Mouse (Mus musculus) adrenal gland, adult 8-10 months (tissue): ENCODE measurements around the gene Pde4d. TPM values are rescaled to one million over a fixed set of nuclear protein-coding genes. Genes with fewer than 3 reads are reported as not detected.

Source experiments
- DNase-seq: peaks from one replicate; pipeline ENCODE4 v3.0.0; 2022
- total RNA-seq, 4 experiments: library from RNA; stranded (reverse); gene quantifications; 2 replicates each; pipeline ENCODE4 v1.2.4; 2022

The Pde4d gene
- total RNA-seq, 4 experiments from 2014 or later: 10.8 to 13.3 (median 12.0) TPM

DNA sequence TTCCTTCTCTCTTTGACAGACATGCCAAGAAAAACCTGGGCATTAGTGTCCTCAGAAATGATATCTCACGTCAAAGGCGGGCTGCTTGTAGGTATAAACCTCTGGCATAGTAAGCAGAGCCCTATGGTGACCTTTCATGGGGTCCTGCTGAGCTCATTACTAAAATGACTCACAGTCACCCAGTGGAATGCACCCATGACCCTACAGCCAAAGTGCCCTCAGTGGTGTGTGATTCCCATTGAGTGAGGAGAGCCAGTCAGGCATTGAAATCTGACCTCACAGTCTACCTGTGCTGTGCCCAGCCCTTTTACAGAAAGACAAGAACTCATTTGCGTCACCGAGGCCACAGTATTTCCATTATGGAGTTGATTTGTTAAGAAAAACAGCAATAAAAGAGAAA, 1220.2 kb downstream of the Pde4d start:
- DNase-seq: no peak

DNA sequence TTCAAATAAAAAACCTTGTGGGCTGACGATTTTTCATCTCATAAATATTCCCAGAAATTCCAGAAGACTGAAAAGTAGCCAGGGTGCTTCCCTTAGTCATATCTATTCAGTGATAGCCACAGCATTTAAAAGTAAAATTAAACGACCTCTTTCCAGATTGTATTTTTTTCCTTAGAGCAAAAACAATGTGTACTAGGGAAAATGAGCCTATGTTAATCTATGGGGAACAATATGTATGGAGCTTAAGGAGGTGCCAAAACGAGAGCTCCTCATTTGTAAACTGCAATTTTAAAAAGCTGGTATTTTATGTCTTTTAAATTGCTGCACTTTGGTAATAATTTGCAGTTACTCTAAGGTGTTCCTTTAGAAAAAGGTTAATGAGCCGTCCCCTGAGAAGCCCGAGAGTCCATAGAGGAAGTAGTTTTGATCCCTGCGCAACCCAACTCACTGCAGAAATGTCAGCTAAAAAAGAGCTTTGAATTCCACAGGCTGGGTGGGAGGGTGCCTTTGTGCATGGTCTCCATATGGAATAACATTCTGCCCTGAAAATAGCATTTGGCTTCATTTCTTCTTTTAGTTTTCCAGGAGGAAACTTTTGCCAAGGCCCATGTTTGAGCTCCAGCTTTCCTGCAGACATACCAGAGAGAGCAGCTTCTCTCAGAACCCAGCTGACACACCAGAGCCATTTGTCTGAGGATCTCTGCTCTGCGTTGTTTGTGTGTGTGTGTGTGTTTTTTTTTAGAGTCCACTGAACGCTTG, 1222.0 kb downstream of the Pde4d start:
- no peak for DNase-seq

DNA sequence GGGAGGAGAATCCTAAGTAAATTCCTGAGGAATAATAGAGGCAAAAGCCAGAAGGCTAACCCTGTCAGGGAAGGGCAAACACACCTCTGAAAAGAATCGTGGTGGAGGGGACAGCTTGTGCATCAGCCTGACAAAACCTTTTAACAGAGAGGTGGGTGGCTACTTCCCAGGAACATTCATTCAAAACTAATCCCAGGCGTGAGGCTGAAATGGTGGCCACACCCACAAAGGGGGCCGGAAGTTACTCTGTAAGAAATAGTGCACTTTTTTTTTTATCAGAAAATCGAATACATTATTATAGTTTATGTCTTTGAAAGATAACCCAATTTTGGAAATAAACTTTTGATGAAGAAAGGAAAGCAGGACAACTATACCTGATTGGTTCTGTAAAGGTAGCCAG, 1227.3 kb downstream of the Pde4d start:
- no peak for DNase-seq

DNA sequence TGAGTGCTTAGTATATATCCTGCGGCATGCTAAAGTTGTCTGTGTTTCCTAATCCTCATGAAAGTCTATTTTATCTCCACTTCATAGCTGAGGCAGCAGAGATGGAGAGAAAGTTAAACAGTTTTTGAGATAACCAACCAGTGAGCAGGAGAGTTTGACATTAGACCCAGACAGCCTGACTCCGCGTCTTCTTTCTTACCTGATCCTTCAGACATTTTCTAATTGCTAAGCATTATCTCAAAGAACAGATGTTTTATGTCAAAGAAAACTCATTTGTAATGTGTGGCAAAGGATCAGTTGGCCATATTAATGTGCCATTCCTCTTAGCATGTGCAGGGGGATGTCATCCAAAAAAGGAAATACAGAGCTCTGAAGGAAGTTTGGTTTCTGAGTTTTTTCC, 1227.9 kb downstream of the Pde4d start:
- no peak for DNase-seq

DNA sequence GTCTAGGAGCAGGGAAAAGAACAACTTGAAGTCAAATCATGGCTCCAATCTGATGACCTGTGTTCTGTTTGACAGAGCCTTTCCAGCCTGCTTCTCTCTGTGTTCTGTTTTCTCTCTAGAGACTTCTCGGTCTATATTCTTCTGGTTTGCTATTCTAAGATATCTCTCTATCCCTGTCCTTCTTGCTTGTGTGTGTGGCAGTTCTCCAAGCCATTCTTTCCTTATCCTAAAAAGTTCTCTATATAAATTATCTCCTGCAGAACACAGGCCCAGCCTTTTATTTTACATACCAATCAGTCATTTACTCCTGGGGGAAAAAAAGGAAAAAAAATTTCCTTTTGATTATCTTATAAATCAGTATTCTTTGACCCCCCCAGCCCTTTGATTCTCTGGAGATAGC, 1229.2 kb downstream of the Pde4d start:
- no peak for DNase-seq

DNA sequence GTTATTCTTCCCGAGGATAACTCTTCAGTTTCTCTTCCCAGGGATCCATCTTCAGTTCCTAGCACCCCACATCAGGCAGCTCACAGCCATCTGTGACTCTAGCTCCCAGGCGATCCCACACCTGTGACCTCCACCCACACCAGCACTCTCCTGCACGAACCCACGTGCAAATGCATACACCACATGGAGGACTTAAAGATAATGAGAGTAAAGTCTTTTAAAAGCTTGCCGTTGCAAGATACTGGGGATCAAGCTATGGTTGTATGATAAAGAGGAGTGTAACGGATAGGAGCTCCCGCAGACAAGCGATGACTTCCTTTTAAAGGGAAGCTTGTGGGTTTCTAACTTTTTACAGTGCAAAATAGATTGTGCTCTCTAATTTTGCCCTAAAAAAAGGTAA, 1230.5 kb downstream of the Pde4d start:
- no peak for DNase-seq

DNA sequence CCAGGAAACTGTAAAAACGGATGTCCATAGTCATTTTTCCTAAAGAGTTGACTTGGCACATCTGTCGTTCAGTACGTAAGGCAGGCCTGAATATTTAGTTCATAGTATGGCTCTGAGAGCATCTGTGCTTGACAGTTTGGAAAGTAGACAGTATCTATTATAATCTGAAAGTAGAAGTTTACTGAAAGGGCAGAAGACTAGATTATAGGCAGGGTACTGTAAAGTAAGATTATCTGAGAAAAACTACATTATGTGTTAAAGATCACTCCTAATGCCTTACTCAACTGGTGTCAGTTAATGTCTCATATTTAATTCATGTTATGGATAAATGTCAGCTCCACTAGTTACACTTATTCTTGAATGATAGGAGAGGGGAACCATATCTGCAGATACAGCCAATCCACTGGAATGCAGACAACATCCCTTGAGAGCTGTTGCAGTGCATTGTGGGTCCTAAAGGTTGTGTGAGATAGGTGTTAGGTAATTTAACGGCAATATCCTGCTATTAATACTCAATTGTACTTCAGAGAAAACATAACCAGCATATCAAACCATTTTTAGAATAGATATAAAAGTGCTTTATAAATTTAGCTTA, 1232.0 kb downstream of the Pde4d start:
- DNase-seq: no peak

DNA sequence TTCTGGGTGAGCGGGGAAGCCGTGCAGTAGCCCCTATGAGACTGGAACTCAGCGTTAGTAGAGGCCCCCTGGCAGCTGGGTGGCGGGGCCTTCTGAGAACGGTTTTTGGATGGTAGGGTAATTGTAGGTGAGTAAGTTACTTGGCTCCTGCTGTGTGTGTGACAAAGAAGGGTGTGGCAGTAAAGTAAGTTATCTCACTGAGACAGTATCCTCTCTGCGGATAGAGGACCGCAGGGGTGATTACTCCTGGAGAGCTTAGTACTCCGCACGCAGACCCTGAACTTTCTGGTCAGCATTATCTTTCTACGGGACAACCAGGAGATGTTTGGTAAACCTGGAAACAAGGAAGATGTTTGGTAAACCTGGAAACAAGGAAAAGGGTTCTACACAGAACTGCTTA, 1233.3 kb downstream of the Pde4d start:
- no peak for DNase-seq

DNA sequence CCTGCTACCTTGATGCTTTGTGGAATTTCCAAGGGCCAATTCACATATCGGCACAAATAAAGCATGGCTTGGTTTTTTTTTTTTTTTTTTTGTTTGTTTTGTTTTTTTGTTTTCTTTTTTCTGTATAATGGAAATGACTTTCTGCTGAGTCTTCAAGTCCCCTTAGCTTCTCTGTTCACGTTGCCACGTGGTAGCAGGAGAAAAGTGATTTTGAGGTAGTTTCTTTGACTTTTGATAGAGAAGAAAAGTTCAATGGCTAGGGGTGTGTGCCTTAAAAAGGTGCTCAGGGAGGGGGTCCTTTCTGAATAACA, 1235.2 kb downstream of the Pde4d start:
- no peak for DNase-seq

DNA sequence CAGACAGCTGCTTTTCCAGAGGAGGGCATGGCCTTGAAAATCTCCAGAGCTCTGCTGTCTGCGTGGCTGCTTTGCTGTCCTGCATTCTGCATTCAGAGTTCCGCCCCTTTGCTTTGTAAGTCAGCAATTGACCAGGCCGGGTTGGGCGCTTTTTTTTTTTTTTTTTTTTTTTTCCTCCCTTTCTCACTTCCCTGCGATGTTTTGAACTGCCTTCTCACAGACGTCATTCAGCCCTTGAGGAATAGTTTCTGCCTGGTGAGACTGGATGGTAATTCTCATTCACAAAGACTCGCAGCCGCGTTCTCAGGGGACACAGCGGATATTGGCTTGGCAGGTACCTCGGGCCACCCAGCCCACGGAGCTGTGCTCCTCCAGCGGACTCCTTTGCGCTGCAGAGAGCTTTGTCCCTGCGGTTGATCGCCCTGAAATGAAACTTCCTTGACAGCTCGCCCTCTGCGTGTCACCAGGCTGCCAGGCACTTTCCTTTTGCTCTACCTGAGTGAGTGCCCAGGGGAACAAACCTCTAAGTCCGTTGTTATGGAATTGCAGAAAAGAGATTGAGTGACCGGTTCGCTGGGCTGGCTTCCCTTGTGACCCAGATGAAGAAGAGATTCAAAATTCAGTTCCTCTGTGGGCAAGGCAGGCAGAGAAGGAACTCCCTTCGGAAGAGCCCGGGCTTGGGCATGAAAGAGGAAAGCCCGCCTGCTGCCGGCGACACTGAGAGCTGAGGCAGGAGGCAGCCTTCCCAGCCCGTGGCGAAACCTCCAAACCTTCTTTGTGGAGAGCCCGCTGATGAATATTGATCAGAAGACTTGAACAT, 1235.8 kb downstream of the Pde4d start:
- peak; percentile 11 for DNase-seq

DNA sequence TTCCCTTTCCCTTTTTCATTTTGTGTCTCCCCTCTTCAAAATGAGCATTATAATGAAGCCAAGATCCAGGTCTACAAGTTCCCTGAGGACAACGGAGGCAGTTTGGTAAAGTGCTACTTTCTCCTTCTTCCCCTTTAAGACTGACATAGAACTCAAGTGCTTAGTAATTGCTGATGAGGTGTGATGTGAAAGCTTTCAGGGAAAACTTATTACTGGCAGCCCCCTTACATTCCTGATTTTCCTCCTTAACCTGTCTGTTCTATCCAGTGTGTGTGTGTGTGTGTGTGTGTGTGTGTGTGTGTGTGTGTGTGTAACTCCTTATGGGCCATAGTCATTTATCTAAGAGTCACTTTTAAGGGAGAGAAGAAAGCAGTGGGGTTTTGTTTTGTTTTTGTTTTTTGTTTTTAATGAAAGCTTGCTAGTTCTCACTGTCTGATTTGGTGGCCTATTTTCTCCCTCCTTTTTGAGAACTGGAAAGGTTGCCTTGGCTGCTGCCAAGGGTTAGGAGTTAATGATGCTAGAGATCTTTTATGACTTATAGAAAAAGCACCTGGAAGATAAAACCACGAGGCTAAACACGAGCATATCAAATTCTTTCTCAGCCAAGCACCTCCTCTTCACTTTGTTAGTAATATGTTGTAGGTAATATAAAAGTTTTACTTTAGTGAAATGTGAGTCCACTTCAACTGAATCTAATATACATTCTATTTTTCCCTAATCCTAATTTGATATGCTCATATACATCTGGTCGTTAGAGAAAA, 1236.5 kb downstream of the Pde4d start:
- DNase-seq: no peak

DNA sequence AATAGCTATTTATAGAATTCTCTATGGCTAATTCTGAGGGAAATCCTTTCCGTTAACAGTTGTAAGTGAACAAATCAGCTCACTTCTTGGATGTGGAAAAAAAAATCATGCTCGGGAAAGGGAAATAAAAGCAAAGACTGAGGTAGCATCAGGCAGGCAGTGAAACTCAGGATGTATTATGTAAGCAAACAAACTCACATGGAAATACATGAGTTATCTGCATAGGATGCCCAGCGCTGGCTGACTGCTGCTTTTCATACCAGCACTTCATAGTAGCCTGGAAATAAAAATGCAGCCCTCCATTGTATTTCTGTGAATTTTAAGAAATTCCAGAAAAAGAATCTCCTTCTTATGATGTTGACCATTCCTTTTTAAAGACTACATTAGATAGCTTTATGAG, 1237.2 kb downstream of the Pde4d start:
- DNase-seq: no peak

DNA sequence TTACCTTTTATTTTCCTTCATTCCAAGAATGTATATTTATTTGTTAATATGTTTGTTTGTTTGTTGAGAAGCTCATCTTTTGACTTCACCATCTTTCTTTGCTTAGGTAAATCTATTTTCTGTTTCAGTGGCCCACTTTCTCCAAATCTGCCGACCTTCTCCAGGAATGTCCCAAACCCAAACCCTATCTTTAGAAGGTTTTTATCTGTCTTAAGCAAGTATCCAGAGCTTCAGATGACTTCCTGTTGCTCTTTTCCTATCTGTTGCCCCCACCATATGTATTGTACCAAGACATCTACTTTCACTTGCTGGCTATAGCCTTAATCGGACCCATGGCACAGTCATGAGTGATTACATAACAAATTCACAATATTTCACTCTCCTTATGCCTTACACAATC, 1238.4 kb downstream of the Pde4d start:
- no peak for DNase-seq

DNA sequence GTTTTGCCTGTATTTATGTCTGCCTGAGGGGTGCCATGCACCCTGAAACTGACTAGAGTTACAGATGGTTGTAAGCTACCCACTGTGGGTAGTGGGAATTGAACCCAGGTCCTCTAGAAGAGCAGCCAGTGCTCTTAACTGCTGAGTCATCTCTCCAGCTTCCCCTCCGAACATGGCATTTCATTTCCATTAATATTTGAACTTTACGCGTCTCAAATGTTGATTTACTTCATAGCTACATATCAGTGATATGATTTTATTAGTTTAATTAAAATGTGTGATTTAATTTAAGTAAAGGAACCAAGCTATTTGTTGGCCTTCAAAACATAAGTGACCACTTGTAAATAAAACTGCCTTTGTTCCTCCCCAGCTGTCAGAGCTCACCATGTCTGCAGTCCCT, 1239.4 kb downstream of the Pde4d start:
- DNase-seq: no peak

DNA sequence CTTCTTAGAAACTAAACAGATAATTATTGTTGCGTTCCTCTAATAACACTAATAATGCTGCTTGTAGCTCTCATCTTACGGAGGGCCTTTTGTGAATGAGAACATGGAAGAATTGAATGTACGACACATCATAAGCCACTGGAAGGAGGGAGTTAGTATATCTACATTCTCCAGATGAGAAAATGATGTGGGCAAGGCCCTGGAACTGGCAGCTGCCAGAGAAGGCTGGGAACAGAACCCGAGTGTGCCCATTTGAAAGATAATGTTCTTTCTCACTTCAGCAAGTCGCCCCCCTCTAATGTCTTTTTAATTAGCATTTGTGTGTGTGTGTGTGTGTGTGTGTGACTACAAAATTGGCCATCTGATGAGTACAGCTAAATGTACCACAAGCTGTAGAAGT, 1240.8 kb downstream of the Pde4d start:
- DNase-seq: no peak

DNA sequence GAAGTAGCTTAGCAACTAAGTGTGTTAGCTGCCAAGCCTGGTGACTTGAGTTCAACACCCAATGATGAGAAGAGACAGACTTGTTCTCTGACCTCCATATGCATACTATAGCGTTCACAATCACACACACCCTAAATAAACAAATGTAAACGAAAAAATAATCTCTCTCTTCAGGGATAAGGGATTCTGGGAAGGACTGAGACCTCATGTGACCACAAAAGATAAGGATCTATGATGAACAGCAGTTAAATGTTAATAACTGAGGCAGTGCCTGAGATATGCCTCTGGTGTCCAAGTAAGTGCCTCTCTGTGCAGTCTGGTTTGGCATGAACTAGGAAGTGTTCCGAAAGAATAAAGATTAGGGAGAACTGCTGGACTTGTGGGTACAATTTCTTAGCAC, 1243.1 kb downstream of the Pde4d start:
- DNase-seq: no peak

DNA sequence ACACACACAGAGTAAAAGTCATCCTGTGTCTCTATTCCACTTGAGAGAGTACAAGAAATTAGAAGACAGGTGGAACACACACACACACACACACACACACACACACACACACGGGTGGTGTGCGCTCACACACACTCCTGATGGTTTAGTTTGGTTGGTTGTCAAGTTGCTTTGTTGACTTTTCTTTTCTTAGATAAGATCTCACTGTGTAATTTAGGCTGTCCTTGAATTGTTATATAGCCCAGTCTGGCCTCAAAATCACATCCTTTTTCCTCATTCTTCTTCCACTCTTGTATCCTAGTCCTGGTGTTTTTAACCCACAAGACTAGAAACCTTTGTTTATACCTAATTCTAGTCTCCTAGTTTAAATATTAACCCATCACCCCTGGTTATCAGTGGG, 1244.0 kb downstream of the Pde4d start:
- no peak for DNase-seq

DNA sequence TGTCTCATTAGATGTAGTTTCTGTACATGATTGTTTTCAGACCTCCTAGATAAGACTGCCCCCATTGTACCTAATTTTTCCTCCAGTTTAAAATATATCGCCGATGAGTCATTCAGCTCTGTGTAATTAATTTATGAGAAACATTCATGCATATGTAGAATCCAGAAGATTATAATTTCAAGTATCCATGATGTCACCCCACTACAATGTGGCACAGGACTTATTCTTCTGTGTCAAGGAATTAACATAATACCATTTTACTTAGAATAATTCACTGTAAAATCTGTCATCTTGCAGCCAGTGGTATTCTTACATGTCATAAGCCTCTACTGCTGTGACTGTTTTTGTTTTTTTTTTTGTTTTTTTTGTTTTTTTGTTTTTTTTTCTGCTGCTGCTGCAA, 1244.5 kb downstream of the Pde4d start:
- no peak for DNase-seq

DNA sequence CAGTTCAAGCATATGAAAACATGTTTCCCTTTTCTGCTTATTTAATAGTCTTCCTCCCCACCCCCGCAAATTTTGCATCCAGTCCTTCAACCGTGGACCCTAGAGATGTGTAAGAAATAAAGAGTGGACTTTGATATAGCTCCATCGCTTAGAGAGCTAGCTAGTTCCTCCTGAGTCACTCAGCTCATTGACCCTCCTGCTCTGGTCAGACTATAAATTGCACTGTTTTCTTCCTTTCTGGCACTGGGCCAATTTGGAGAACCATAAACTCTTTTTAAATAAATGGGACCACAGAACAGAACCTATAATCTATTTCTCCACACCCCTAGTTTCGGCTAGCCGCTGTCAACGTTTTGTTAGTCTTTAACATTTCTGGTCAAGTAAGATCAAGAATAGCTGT, 1245.3 kb downstream of the Pde4d start:
- DNase-seq: no peak

DNA sequence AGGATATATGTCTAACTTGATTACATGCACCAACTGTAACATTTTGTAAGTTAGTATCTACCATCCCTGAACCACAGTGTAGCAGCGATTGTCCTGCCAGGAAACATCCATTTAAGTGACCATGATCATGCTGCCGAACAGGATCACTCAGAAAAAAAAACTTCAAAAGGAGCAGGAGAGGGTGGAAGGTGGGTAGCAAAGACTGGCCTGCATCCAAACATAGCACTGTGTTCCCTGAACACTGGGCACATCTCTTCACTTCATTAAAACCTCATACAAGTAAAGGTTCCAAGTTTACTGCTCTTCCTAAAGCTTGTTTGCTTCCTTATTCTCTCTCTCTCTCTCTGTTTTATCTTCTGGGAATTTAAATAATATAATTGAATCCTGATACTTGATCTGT, 1256.4 kb downstream of the Pde4d start:
- no peak for DNase-seq

DNA sequence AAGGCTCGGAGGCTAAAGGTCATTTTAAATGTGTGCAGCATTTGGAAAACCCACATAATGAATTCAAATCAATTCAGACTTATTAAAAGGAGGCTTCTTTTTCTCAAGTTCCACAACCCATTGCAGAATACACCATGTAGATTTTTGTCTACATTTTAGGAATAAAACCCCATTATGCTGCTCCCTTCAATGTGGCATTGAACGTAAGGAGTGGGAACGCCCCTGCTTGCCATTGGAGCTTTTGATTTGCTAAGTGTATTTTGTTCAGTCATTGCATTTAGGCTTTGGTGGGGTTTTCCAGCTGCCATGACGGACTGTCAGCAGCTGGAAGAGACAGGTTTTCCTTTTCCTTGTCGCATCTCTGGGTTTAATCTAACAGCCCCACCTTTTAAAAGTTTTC, 1256.8 kb downstream of the Pde4d start:
- no peak for DNase-seq

DNA sequence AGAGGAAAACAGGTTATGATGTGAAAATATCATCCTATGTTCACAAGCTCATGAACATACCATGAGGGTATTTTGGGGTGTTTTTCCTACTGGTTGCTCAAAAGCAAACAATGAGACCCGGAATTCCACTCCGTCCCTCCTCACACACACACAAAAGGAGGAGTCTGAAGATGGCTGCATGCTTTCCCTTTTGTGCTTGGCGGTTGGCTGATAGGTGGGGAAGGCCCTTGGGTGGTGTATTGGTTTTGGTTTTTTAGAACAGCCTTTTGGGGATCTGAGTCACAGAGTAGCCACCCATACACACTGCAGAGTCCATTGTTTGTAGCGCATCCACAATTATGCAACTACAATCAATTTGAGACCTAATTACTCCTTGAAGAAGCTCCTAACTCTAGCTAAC, 1257.4 kb downstream of the Pde4d start:
- no peak for DNase-seq

DNA sequence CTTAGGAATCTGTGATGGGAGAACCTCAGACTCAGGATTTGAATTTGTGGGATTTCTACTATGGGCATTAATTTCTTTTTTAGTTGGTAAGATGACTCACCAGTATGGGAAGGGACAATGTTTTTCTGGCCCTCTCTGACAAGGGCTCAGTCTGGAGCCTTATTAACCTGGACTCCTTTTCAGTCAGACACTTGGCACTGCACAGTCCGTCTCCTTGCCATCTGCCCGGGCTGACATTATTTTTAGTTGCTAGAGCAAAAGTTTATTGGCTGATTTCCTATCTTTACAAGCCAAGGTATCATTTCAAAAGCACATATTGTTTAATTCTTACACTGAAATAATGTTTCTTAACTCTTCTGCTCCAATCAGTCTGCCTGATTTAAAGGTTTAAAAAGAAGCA, 1258.6 kb downstream of the Pde4d start:
- DNase-seq: no peak
